Mouse (Mus musculus): ENCODE results near the gene Col24a1. TPM values are rescaled to one million over a fixed set of nuclear protein-coding genes. Genes with fewer than 3 reads are reported as not detected.

Col24a1 gene
- total RNA-seq, 2 experiments from 2014 or later = 1.1 to 1.3 TPM

Other genes with a start within 250 kb of the Col24a1 start
- under 1 TPM; 0.10 to 0.15 TPM for gene Clca2, start 193.0 kb upstream of the Col24a1 start, total RNA-seq (2021)
- gene Odf2l, start 173.9 kb upstream of the Col24a1 start, total RNA-seq (2021) = 10 to 100 TPM; 15.2 to 16.7 TPM